Mouse (Mus musculus) MEL (cell line): ENCODE data around the gene Rnf157.

Experiments used
- CTCF ChIP-seq, 3 experiments: IDR thresholded peaks in 2 of 3; conservative IDR thresholded peaks in 1 of 3; 2 replicates each; pipeline ENCODE4 v1.5.1; 2011 to 2012; ENCODE audit warnings: low read length in 3 of 3, low read depth in 2 of 3, mild to moderate bottlenecking in 2 of 3, improper control_type of control experiment in 1 of 3, inconsistent platforms in 1 of 3, mixed read lengths in 1 of 3, moderate library complexity in 1 of 3; ENCODE audit not compliant: control insufficient read depth in 1 of 3, insufficient read depth in 1 of 3, poor library complexity in 1 of 3, severe bottlenecking in 1 of 3
- E2F4 ChIP-seq: IDR thresholded peaks from 2 replicates; pipeline ENCODE4 v1.6.1; 2011; ENCODE audit warnings: low read depth, low read length, improper control_type of control experiment, borderline replicate concordance
- HCFC1 ChIP-seq: IDR thresholded peaks from 2 replicates; pipeline ENCODE4 v1.6.1; 2012; ENCODE audit warnings: low read depth, mild to moderate bottlenecking, inconsistent platforms, low read length, improper control_type of control experiment, moderate library complexity
- MAX ChIP-seq: IDR thresholded peaks from 2 replicates; pipeline ENCODE4 v1.6.1; 2011; ENCODE audit warnings: low read length, improper control_type of control experiment
- MXI1 ChIP-seq: IDR thresholded peaks from 2 replicates; pipeline ENCODE4 v1.6.1; 2011; ENCODE audit warnings: mild to moderate bottlenecking, low read depth, low read length, improper control_type of control experiment
- POLR2A ChIP-seq, 2 experiments: IDR thresholded peaks; 2 replicates each; pipeline ENCODE4 v1.6.1; 2011 to 2012; ENCODE audit warnings: low read length in 2 of 2, mild to moderate bottlenecking in 2 of 2, control low read depth in 1 of 2, improper control_type of control experiment in 1 of 2, low read depth in 1 of 2, moderate library complexity in 1 of 2; ENCODE audit not compliant: control insufficient read depth in 1 of 2, insufficient read depth in 1 of 2, poor library complexity in 1 of 2
- USF1 ChIP-seq: IDR thresholded peaks from 2 replicates; pipeline ENCODE4 v1.6.1; 2014; ENCODE audit warnings: low read depth, mild to moderate bottlenecking, inconsistent platforms, low read length, improper control_type of control experiment, moderate library complexity
- ZKSCAN1 ChIP-seq: IDR thresholded peaks from 2 replicates; pipeline ENCODE4 v1.6.1; 2012; ENCODE audit warnings: low read depth, mild to moderate bottlenecking, inconsistent platforms, low read length, improper control_type of control experiment, moderate library complexity

DNA sequence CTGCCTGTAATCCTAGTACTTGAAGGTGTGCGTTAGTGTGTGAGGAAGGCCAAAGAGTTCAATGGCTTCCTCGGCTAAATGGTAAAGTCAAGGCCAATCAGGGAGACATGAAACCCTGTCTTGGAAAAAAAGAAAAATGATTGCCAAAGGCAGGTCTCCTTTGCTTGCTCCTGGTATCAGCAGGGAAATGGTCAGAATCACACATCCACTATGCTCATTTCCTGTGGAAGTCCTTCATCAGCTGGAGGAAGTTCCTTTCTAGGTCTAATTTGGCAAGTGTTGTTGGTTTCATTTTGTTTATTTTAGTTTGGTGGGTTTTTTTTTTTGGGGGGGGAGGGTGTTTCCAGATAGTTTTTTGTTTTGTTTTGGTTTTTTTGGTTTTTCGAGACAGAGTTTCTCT lies 3.8 kb downstream of the Rnf157 start:
- TF ChIP-seq E2F4 = no peak
- TF ChIP-seq MAX = no peak
- TF ChIP-seq CTCF (IDR thresholded peaks at IDR 0.05 in 2 of 3, conservative IDR thresholded peaks at IDR 0.05 in 1 of 3; ENCODE audit: control insufficient read depth in 1 of 3, insufficient read depth in 1 of 3, low read depth in 2 of 3, low read length in 3 of 3, poor library complexity in 1 of 3, severe bottlenecking in 1 of 3) = no peak
- no peak for TF ChIP-seq MXI1
- no peak for TF ChIP-seq POLR2A (IDR thresholded peaks at IDR 0.05; ENCODE audit: control insufficient read depth in 1 of 2, insufficient read depth in 1 of 2, low read depth in 1 of 2, low read length in 2 of 2, poor library complexity in 1 of 2)
- no peak for TF ChIP-seq HCFC1
- TF ChIP-seq ZKSCAN1 = no peak
- TF ChIP-seq USF1 = no peak
